Mouse (Mus musculus) lung, postnatal 4 days (tissue): Measurements from ENCODE around the gene Phpt1.

Experiments used
- DNase-seq, 2 experiments: peaks; one replicate each; pipeline ENCODE4 v3.0.0; 2021

Gene Phpt1

GRCm38 (mm10) chr2:25574579-25575431, at the start of gene Phpt1, which contains the start of gene Mamdc4:
Gene Phpt1 (minus strand): TSS chr2:25575224.
Gene Mamdc4 (minus strand): TSS chr2:25574845.
- DNase-seq, result peak; percentile 97 to 98

DNA sequence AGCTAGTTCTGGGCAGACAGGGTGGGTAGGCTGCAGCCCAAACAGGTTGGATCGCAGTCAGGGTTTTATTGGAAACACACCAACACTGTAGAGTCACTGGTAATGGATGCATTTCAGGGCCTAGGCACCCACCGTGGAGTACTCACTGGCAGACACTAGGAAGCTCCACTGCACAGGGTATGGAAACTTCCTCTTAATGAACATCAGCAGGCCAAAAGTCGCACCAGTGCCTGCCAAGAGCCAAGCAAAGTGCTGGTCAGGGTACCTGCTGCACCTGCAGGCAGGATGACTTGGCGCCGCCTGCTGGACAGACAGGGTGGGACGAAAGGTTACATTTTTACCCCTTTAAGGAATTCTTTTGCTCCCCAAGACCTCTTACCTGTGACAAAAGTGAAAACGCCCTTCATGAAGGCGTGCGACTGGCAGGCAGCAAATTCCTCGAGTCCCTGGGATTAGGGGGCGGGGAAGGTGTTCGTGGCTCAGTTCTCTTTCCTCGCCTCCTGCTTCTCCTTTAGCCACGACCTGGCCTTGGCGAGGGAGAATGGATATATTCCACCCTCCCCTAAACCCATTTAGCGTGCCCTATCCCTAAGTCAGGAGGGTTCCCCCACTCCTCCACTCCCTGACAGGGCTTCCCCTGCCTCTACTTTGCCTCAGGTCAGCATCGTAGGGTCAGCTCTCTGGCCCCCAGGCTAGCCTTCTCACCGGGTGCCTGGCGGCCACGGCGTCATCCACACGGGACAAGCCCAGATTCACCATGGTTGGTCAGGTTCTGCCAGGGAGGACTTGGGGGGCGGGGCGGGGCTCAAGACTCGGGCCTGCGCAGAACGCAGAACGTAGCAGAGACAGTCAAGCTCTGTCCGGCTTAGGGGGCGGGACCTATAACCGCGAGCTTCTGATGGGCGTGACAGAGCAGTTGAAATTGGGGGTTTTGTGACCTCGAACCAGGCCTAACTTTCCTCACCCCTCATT, 46.5 kb upstream of the Phpt1 start, which contains the start of gene Tmem141:
Gene Tmem141, minus strand, starts transcription at position 777 of the 972 bp plus-strand sequence.
- DNase-seq, result peak; percentile 92 to 94

- no peak for DNase-seq
Observed at GRCm38 (mm10) chr2:25620852-25621228, 45.8 kb upstream of the Phpt1 start.

- DNase-seq, result no peak
Observed at GRCm38 (mm10) chr2:25620386-25620785, 45.4 kb upstream of the Phpt1 start.

DNA sequence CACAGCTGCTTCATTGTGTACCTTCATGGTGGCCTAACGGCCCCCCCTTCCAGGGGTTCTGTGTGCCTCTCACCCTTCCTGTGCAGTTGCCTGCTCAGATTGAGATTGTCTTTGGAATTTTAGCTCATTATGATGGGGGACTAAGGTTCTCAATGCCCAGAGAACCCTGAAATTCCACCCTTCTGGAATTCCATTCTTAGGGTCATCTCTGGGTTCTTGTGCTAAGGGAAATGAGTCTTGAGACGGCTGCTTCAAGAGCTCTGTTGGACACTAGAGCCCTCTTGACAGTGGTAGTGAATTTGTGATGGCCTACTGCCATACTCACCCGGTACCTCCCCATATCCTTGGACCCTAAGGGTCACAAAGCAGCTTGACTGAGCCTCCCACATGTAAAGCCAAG, 42.6 kb upstream of the Phpt1 start, which contains the start of gene Ccdc183:
Gene Ccdc183, minus strand, starts transcription at position 101 of the 400 bp plus-strand sequence.
- no peak for DNase-seq

- DNase-seq, result no peak
Observed at GRCm38 (mm10) chr2:25616398-25616797, 41.4 kb upstream of the Phpt1 start.

DNA sequence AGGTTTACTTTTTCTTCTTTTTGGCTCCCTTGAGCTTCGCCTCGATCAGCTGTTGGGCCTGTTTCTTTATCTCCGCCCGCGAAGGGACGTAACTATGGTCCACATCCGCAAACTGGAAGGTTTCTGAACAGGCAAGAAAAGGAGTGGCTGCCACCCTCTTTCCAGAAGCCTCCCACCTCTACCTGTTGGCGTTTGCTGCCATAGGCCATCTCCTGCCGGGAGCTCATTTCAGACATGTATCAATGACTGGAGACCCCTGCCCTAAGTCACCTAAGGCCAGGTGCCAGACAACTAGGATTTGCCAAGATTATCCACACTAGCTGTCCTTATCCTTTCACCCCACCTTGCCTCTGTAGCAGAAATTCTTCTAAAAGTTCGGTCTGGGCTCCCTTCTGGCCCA, 33.6 kb upstream of the Phpt1 start:
- no peak for DNase-seq

GRCm38 (mm10) chr2:25607761-25608622, 33.0 kb upstream of the Phpt1 start, which contains the start of gene Rabl6:
Gene Rabl6 (minus strand): TSS chr2:25608521.
- peak; percentile 92 to 93 for DNase-seq

GRCm38 (mm10) chr2:25602526-25602925, 27.5 kb upstream of the Phpt1 start:
- DNase-seq, result no peak

DNA sequence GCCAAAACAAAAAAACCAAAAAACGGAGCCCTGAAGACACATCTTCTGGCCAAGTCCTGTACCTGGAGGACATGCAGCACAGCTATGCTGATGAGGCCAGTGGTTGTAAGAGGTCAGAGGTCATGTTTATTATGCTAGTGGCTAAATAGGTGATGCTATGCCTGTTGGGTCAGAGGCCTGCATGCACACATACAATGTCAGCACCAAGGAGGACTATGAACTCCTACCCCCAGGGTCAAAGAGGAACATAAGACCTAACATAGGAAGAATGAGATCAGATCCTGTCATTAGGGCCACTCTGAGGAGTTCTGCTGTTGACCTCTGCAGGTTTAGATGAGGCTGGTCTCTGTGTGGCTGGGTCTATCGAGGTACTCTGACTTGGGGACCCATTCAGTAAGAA, 25.0 kb upstream of the Phpt1 start:
- DNase-seq, result no peak

DNA sequence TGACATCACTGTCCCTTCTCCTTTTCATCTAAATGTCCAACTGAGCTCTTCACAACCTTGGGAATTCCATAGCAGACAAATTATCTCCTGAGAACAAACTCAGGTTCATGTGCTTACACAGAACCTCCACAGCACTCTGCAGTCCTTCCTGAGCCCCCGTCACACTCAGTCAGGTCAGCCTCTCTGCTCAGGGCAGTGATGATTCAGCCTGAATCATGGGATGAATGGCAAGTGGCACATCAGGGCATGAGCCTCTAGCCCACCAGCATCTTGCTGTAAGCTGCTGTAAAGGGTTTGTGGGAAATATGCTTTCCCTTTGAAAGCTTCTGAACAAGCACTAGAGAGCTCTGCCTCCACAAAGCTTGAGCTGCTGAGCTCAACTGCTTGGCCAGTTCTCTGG, 23.7 kb upstream of the Phpt1 start:
- DNase-seq, result no peak

- DNase-seq, result no peak
Observed at GRCm38 (mm10) chr2:25596765-25597510, 21.9 kb upstream of the Phpt1 start.

- peak in 1 of 2 experiments; percentile 39 for DNase-seq
Observed at GRCm38 (mm10) chr2:25591863-25592262, 16.8 kb upstream of the Phpt1 start.

- no peak for DNase-seq
Observed at GRCm38 (mm10) chr2:25588227-25588907, 13.3 kb upstream of the Phpt1 start.

GRCm38 (mm10) chr2:25587290-25587689, 12.3 kb upstream of the Phpt1 start:
- no peak for DNase-seq

DNA sequence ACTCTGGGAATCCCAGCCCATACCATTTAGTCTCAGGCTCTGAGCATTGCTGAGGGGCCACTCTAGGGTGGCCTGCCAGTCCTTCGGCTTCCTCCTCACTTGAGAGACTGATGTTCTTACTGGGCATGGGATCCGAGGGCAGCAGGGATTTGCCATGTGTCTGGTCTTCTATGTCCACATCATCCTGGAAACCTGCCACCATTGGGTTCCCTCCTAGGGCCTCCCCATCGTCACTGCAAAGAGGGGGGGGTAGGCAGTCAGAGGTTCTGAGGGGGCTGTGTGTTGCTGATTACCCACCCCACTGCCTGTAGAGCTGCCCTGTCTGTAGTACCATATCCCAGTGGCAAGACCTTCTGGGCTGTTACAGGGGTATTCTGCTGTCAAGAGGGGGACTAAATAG, 10.6 kb upstream of the Phpt1 start:
- no peak for DNase-seq

DNA sequence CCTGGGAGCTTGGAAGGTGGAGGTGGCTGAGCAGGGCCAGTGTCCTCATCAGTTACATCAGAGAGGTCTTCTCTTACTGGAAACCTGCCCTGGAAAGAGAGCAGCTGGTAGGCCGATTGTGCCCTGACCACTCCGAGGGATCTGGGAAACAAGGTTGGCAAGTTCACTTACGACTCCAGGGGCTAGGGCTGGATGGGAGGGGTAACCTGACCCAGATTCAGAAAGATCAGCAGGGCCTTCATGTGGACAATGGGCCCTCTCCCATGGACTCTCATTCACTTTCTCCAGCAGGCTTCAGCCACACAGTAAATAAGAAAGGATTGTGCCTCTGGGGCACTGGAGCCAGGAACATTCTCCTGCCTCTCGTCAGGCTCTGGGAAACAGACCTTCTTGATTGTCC, 9.8 kb upstream of the Phpt1 start:
- no peak for DNase-seq

DNA sequence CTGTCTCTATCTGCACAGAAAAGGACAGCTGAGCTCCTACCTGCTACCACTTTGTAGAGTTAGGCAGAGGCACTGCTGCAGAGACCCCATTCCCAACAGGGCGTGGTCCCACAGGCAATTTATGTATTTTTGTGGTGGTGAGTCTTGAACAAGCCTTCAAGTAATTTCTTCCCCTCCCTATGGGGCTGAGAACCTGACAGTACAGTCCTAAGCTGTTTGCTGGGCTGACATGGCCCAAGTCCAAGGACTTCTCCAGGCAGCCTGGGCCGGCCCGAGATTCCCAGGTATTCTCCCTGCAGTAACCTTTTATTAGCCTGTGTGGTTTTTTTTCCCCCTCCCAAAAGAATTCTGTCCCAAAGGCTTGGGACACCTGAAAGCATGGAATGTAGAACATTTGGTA, 9.1 kb upstream of the Phpt1 start:
- no peak for DNase-seq

DNA sequence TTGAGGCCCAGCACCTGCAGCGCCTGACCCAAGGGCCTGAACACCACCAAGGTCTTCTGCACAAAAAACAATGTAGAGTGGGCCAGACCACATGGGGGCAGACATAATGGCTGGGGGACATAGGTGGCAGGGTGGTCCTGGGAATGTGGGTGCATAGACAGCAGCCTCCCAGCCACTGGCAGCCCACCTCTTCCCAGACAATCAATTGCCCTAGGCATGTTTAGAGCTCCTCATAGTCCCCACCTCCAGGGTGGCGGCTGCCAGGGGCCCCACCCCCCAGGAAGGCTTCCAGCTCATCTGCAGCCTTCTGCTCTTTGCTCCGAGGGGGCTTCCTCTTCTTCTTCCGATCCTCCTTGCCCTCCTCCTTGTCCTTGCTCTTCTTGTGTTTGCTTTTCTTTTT, 8.5 kb upstream of the Phpt1 start:
- DNase-seq, result no peak

- DNase-seq, result no peak
Observed at GRCm38 (mm10) chr2:25583120-25583481, 8.1 kb upstream of the Phpt1 start.
